Mouse (Mus musculus) embryonic facial prominence, embryonic 15.5 days (tissue): ENCODE results near the gene Snrnp35. TPM values are rescaled to one million over a fixed set of nuclear protein-coding genes. Genes with fewer than 3 reads are reported as not detected.
A peak's percentile ranks its signal among the peaks of the same experiment; 100 is the strongest.

ENCODE experiments used
- ATAC-seq: fragments of 200-750 bp; cut with Nextera tagmentation; 2 replicates; pipeline ENCODE4 v1.8.0; 2017; ENCODE audit warnings: low read depth, moderate TSS enrichment; ENCODE audit not compliant: insufficient number of reproducible peaks, low FRiP score, low TSS enrichment
- H3K27ac ChIP-seq: fragments of 300-500 bp; sonication (generic); replicated peaks from 2 replicates; pipeline ENCODE4 v1.5.1; 2015; ENCODE audit warnings: mild to moderate bottlenecking, inconsistent platforms
- H3K27me3 ChIP-seq: fragments of 300-500 bp; sonication (generic); 2 replicates; pipeline ENCODE4 v1.6.1; 2015; ENCODE audit warnings: inconsistent platforms
- H3K36me3 ChIP-seq: fragments of 300-500 bp; sonication (generic); 2 replicates; pipeline ENCODE4 v1.6.1; 2015; ENCODE audit warnings: mild to moderate bottlenecking, inconsistent platforms
- H3K4me1 ChIP-seq: fragments of 300-500 bp; sonication (generic); 2 replicates; pipeline ENCODE4 v1.6.1; 2015; ENCODE audit warnings: inconsistent platforms
- H3K4me2 ChIP-seq: fragments of 300-500 bp; sonication (generic); replicated peaks from 2 replicates; pipeline ENCODE4 v1.6.1; 2015; ENCODE audit warnings: mild to moderate bottlenecking, inconsistent platforms
- H3K4me3 ChIP-seq: fragments of 300-500 bp; sonication (generic); replicated peaks from 2 replicates; pipeline ENCODE4 v1.5.1; 2015; ENCODE audit warnings: mild to moderate bottlenecking, inconsistent platforms
- H3K9ac ChIP-seq: fragments of 300-500 bp; sonication (generic); 2 replicates; pipeline ENCODE4 v1.6.1; 2015; ENCODE audit warnings: inconsistent platforms
- H3K9me3 ChIP-seq: fragments of 300-500 bp; sonication (generic); replicated peaks from 2 replicates; pipeline ENCODE4 v1.6.1; 2016; ENCODE audit warnings: inconsistent platforms
- WGBS: fragments of 180-500 bp; shearing (Covaris S2); methylation state at CpG from one replicate; pipeline ENCODE4 v1.1.7; 2015; 5-methylcytosine and 5-hydroxymethylcytosine counted together
- polyA plus RNA-seq: library from polyadenylated mRNA; unstranded; fragments of >200 nt; fragmentation: Nextera tagmentation; extraction: Ambion mirVana; gene quantifications from 2 replicates; pipeline ENCODE4 v1.2.1, GENCODE M21; 2015

Gene Snrnp35
- polyA plus RNA-seq, 1 experiment from 2014 or later: 26.5 TPM

GRCm38 (mm10) chr5:124529191-124529651 lies 46.3 kb downstream of the Snrnp35 start:
- H3K4me2 ChIP-seq: peak overlapping the region; percentile 80
- no peaks in the 10 kb centered on the region for H3K9me3 ChIP-seq
- 11% methylated on average over 8 of the region's 8 CpGs for WGBS
- H3K27ac ChIP-seq: peak overlapping the region; percentile 52
- peaks cover 37% of the 10 kb centered on the region for H3K4me1 ChIP-seq
- no peaks in the 10 kb centered on the region for H3K36me3 ChIP-seq
- ATAC-seq: no peak
- 0 out of 2 replicates have a peak overlapping the region, but pooled peaks have one; percentile 45 for H3K9ac ChIP-seq
- no peaks in the 10 kb centered on the region for H3K27me3 ChIP-seq
- H3K4me3 ChIP-seq: peak overlapping the region; percentile 86

GRCm38 (mm10) chr5:124529697-124530096 lies 46.8 kb downstream of the Snrnp35 start:
- peak overlapping the region; percentile 86 for H3K4me3 ChIP-seq
- no peaks in the 10 kb centered on the region for H3K27me3 ChIP-seq
- H3K9ac ChIP-seq: no peak overlapping the region
- 31% methylated on average over 8 of the region's 8 CpGs for WGBS
- H3K9me3 ChIP-seq: no peaks in the 10 kb centered on the region
- no peaks in the 10 kb centered on the region for H3K36me3 ChIP-seq
- H3K4me2 ChIP-seq: peak overlapping the region; percentile 80
- H3K27ac ChIP-seq: peak overlapping the region; percentile 52; the same call in 1 of the 2 replicates
- H3K4me1 ChIP-seq: peaks cover 37% of the 10 kb centered on the region
- ATAC-seq: no peak

- no peaks in the 10 kb centered on the region for H3K36me3 ChIP-seq
- H3K4me1 ChIP-seq: peaks cover 37% of the 10 kb centered on the region
- under 1% methylated on average over 89 of the region's 96 CpGs for WGBS
- H3K27ac ChIP-seq: peak within 1 kb of the TSS; percentile 86
- ATAC-seq: peak; percentile 92
- H3K9me3 ChIP-seq: no peaks in the 10 kb centered on the region
- peak within 1 kb of the TSS; percentile 58 for H3K9ac ChIP-seq
- no peaks in the 10 kb centered on the region for H3K27me3 ChIP-seq
- peak within 1 kb of the TSS; percentile 86 for H3K4me3 ChIP-seq
- peak within 1 kb of the TSS; percentile 80 for H3K4me2 ChIP-seq
Measured at GRCm38 (mm10) chr5:124530655-124531582, 48.0 kb downstream of the Snrnp35 start, which contains the start of gene Rilpl1. Rilpl1 (minus strand) TSS chr5:124531391.

- Histone ChIP-seq H3K9me3 (no peaks in the 10 kb centered on the region), H3K4me1 (peaks cover 37% of the 10 kb centered on the region), H3K27ac (peak overlapping the region; percentile 86), H3K4me2 (peak overlapping the region; percentile 80), H3K36me3 (no peaks in the 10 kb centered on the region), H3K4me3 (peak overlapping the region; percentile 86), H3K27me3 (no peaks in the 10 kb centered on the region), H3K9ac (peak overlapping the region; percentile 58)
- ATAC-seq: 0 out of 2 replicates have a peak, but pooled peaks have one; percentile 2
- 15% methylated on average over 14 of the region's 14 CpGs for WGBS
Measured at GRCm38 (mm10) chr5:124531583-124531930, 48.6 kb downstream of the Snrnp35 start.

GRCm38 (mm10) chr5:124532451-124532850 lies 49.5 kb downstream of the Snrnp35 start:
- no peak overlapping the region for H3K9ac ChIP-seq
- no peak overlapping the region for H3K27ac ChIP-seq

GRCm38 (mm10) chr5:124535016-124535415 lies 52.1 kb downstream of the Snrnp35 start:
- no peak for ATAC-seq
- Histone ChIP-seq H3K9ac (no peak overlapping the region), H3K36me3 (no peaks in the 10 kb centered on the region), H3K27ac (no peak overlapping the region), H3K4me3 (no peak overlapping the region), H3K27me3 (no peaks in the 10 kb centered on the region), H3K4me2 (no peak overlapping the region), H3K9me3 (no peaks in the 10 kb centered on the region), H3K4me1 (peaks cover 21% of the 10 kb centered on the region)
- WGBS: 69% methylated on average over 5 of the region's 5 CpGs

More at GRCm38 (mm10) chr5:124532451-124532850, 49.5 kb downstream of the Snrnp35 start:
- 22% methylated on average over 7 of the region's 7 CpGs for WGBS
- no peaks in the 10 kb centered on the region for H3K36me3 ChIP-seq
- peaks cover 42% of the 10 kb centered on the region for H3K4me1 ChIP-seq
- ATAC-seq: no peak
- H3K27me3 ChIP-seq: no peaks in the 10 kb centered on the region
- H3K4me2 ChIP-seq: no peak overlapping the region
- H3K9me3 ChIP-seq: no peaks in the 10 kb centered on the region
- no peak overlapping the region for H3K4me3 ChIP-seq

GRCm38 (mm10) chr5:124536776-124537175 lies 53.8 kb downstream of the Snrnp35 start:
- Histone ChIP-seq H3K9me3 (no peaks in the 10 kb centered on the region), H3K4me2 (peak overlapping the region; percentile 44), H3K4me3 (peak overlapping the region; percentile 23), H3K4me1 (peaks cover 11% of the 10 kb centered on the region), H3K27ac (0 out of 2 replicates have a peak overlapping the region, but pooled peaks have one; percentile 2), H3K27me3 (no peaks in the 10 kb centered on the region), H3K9ac (no peak overlapping the region; the same call in 1 of the 2 replicates), H3K36me3 (no peaks in the 10 kb centered on the region)
- no peak for ATAC-seq
- 6% methylated on average over 17 of the region's 17 CpGs for WGBS

- no peak for ATAC-seq
- no peaks in the 10 kb centered on the region for H3K27me3 ChIP-seq
- no peak overlapping the region for H3K9ac ChIP-seq
- peaks cover 9% of the 10 kb centered on the region for H3K36me3 ChIP-seq
- no peak overlapping the region for H3K27ac ChIP-seq
- no peaks in the 10 kb centered on the region for H3K9me3 ChIP-seq
- H3K4me3 ChIP-seq: no peak overlapping the region
- 75% methylated on average over 16 of the region's 16 CpGs for WGBS
- H3K4me2 ChIP-seq: no peak overlapping the region
- H3K4me1 ChIP-seq: peaks cover 16% of the 10 kb centered on the region
Measured at GRCm38 (mm10) chr5:124538813-124539792, 56.2 kb downstream of the Snrnp35 start.

- H3K27ac ChIP-seq: peak overlapping the region; percentile 89; the same call in 1 of the 2 replicates
- H3K27me3 ChIP-seq: no peaks in the 10 kb centered on the region
- H3K4me1 ChIP-seq: peaks cover 18% of the 10 kb centered on the region
- WGBS: 73% methylated on average over 4 of the region's 4 CpGs
- H3K4me2 ChIP-seq: peak overlapping the region; percentile 43
- H3K9me3 ChIP-seq: no peaks in the 10 kb centered on the region
- H3K9ac ChIP-seq: no peak overlapping the region
- H3K36me3 ChIP-seq: peaks cover 17% of the 10 kb centered on the region
- ATAC-seq: no peak
- H3K4me3 ChIP-seq: peak overlapping the region; percentile 96
Measured at GRCm38 (mm10) chr5:124539905-124540304, 57.0 kb downstream of the Snrnp35 start.

- peak; percentile 96 for ATAC-seq
- WGBS: under 1% methylated on average over 35 of the region's 35 CpGs
Measured at GRCm38 (mm10) chr5:124540383-124540786, 57.5 kb downstream of the Snrnp35 start, which contains the start of gene Tmed2. Tmed2 (plus strand) TSS chr5:124540695.

More at GRCm38 (mm10) chr5:124540383-124540786, 57.5 kb downstream of the Snrnp35 start, which contains the start of gene Tmed2:
- Histone ChIP-seq H3K36me3 (peaks cover 22% of the 10 kb centered on the region), H3K9me3 (no peaks in the 10 kb centered on the region), H3K9ac (peak within 1 kb of the TSS; percentile 93), H3K4me2 (peak within 1 kb of the TSS; percentile 52), H3K4me1 (peaks cover 18% of the 10 kb centered on the region), H3K4me3 (peak within 1 kb of the TSS; percentile 96), H3K27ac (peak within 1 kb of the TSS; percentile 89), H3K27me3 (no peaks in the 10 kb centered on the region)
